Mouse (Mus musculus): ENCODE results near the gene Lipe.
A peak's percentile ranks its signal among the peaks of the same experiment; 100 is the strongest.

The Lipe gene

DNA sequence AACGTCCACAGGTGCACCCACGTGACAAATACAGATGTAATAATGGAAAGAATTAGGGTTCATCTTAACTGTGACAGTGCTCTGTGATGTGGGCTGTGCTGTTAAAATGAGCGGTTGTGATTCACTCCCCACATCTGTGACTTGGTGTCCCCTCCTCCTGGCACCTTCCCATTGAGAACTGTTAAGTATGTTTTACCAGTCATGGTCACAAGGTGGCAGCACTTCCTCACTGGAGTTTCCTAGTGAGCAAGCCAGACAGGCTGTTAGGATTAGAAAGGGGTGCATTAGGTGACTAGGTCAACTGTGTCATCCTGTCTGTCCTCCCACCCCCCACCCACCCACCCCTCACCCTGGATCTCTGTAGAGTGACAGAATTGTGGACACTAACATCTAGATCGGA lies 25.9 kb upstream of the Lipe start:
- peaks cover 75% of the 10 kb centered on the region for H3K4me1 ChIP-seq (replicated peaks; ENCODE audit: low read depth, low read length)
- no peaks in the 10 kb centered on the region for H3K36me3 ChIP-seq (ENCODE audit: insufficient read depth, low read length)
- no peaks in the 10 kb centered on the region for H3K9me3 ChIP-seq (ENCODE audit: low read length)
- no peak overlapping the region for H3K4me3 ChIP-seq (replicated peaks; ENCODE audit: low read length)
- H3K27me3 ChIP-seq (ENCODE audit: insufficient read depth, low read length): peaks cover 12% of the 10 kb centered on the region
- TF ChIP-seq NANOG (IDR thresholded peaks at IDR 0.05; ENCODE audit: borderline replicate concordance, low read length): no peak
- peak; percentile 44 for TF ChIP-seq CTCF (conservative IDR thresholded peaks at IDR 0.05; ENCODE audit: low read length)

- H3K27me3 ChIP-seq (ENCODE audit: insufficient read depth, low read length): peaks cover 12% of the 10 kb centered on the region
- no peaks in the 10 kb centered on the region for H3K9me3 ChIP-seq (ENCODE audit: low read length)
- peaks cover under 1% of the 10 kb centered on the region; the same call in 1 of the 2 replicates for H3K36me3 ChIP-seq (ENCODE audit: insufficient read depth, low read length)
- H3K4me1 ChIP-seq (replicated peaks; ENCODE audit: low read depth, low read length): peaks cover 63% of the 10 kb centered on the region
- TF ChIP-seq NANOG (IDR thresholded peaks at IDR 0.05; ENCODE audit: borderline replicate concordance, low read length) (no peak), POU5F1 (IDR thresholded peaks at IDR 0.05; ENCODE audit: borderline replicate concordance, low read length) (no peak), CTCF (conservative IDR thresholded peaks at IDR 0.05; ENCODE audit: low read length) (no peak)
- peak overlapping the region; percentile 74 for H3K4me3 ChIP-seq (replicated peaks; ENCODE audit: low read length)
Observed at GRCm38 (mm10) chr7:25422286-25422841, 23.9 kb upstream of the Lipe start.

GRCm38 (mm10) chr7:25419943-25420342 lies 21.4 kb upstream of the Lipe start:
- Histone ChIP-seq H3K27me3 (ENCODE audit: insufficient read depth, low read length) (peaks cover 12% of the 10 kb centered on the region), H3K9me3 (ENCODE audit: low read length) (no peaks in the 10 kb centered on the region), H3K4me1 (replicated peaks; ENCODE audit: low read depth, low read length) (peaks cover 42% of the 10 kb centered on the region), H3K36me3 (ENCODE audit: insufficient read depth, low read length) (peaks cover 12% of the 10 kb centered on the region; the same call in 1 of the 2 replicates), H3K4me3 (replicated peaks; ENCODE audit: low read length) (no peak overlapping the region; the same call in 1 of the 2 replicates)
- TF ChIP-seq CTCF (conservative IDR thresholded peaks at IDR 0.05; ENCODE audit: low read length) (no peak), NANOG (IDR thresholded peaks at IDR 0.05; ENCODE audit: borderline replicate concordance, low read length) (no peak), POU5F1 (IDR thresholded peaks at IDR 0.05; ENCODE audit: borderline replicate concordance, low read length) (no peak)

DNA sequence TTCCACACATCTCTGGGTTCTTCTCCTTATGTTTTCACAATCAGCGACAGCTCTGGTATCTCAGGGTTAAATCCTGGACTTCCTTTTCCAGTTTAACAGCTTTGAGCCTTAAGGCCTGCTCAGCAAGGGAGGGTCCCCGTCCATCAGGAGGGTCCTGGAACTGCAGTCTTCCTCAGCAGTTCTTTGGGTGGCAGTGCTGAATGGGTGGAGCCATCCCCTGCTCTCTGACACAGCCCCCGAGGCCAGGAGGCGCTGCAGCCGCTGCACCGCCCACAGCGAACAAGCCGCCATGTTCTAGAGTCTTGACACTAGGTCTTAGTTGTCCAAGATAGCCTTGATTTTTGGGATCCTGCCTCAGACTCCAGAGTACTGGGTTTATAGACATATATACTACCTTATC lies 21.0 kb upstream of the Lipe start:
- TF ChIP-seq POU5F1 (IDR thresholded peaks at IDR 0.05; ENCODE audit: borderline replicate concordance, low read length) (no peak), CTCF (conservative IDR thresholded peaks at IDR 0.05; ENCODE audit: low read length) (peak; percentile 26), NANOG (IDR thresholded peaks at IDR 0.05; ENCODE audit: borderline replicate concordance, low read length) (no peak)
- Histone ChIP-seq H3K27me3 (ENCODE audit: insufficient read depth, low read length) (peaks cover 12% of the 10 kb centered on the region), H3K4me1 (replicated peaks; ENCODE audit: low read depth, low read length) (peaks cover 39% of the 10 kb centered on the region), H3K36me3 (ENCODE audit: insufficient read depth, low read length) (peaks cover 16% of the 10 kb centered on the region; the same call in 1 of the 2 replicates), H3K9me3 (ENCODE audit: low read length) (no peaks in the 10 kb centered on the region), H3K4me3 (replicated peaks; ENCODE audit: low read length) (peak overlapping the region; percentile 43)

DNA sequence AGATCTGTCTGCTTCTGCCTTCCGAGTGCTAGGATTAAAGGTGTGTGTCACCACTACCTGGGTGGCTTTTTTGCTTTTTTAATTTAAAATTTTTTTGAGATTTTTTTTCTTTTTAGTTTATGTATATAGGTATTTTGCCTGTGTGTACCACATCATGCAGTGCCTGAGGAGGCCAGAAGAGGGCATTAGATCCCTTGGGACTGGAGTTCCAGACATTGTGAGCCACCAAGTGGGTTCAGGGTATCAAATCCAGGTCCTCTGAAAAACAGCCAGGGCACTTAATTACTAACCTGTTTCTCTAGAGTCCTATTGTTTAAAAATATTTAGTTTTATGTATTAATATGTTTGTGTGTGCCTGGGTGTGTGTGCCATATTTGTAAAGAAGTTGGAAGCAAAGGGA lies 19.1 kb upstream of the Lipe start:
- Histone ChIP-seq H3K4me3 (replicated peaks; ENCODE audit: low read length) (no peak overlapping the region), H3K27me3 (ENCODE audit: insufficient read depth, low read length) (peaks cover 4% of the 10 kb centered on the region; the same call in 1 of the 2 replicates), H3K36me3 (ENCODE audit: insufficient read depth, low read length) (peaks cover 16% of the 10 kb centered on the region; the same call in 1 of the 2 replicates), H3K9me3 (ENCODE audit: low read length) (no peaks in the 10 kb centered on the region), H3K4me1 (replicated peaks; ENCODE audit: low read depth, low read length) (peaks cover 42% of the 10 kb centered on the region)
- TF ChIP-seq CTCF (conservative IDR thresholded peaks at IDR 0.05; ENCODE audit: low read length) (peak; percentile 50), NANOG (IDR thresholded peaks at IDR 0.05; ENCODE audit: borderline replicate concordance, low read length) (no peak)

DNA sequence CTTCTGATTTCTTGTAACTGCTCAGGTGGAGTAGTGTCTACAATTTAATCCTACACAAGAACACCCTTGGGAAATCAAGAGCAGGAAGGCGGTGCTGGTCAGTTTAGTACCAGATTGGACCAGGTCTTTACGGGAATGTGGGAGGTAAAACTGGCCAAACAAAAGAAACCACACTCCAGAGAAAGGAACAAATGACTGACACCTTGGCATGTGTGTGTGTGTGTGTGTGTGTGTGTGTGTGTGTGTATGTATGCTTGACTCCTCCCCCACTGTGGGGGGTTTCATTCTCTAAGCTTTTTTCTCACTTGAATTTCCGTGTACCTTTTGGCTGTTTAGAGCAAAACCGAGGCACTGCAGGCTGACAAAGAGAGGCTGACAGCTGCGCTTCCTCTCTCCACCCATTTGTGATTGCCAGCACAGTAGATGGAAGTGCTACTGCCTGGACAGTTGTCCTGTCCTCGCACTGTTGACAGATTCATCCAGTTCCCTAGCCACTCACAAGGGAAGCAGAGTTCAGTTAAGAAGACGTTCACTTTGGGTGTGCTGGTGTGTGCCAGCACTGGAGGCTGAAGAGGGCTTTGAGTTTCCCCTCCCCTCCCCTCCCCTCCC lies 14.4 kb upstream of the Lipe start, which contains the start of gene Cxcl17:
Cxcl17 (minus strand) TSS at position 54 of the 609 bp plus-strand sequence.
- Histone ChIP-seq H3K36me3 (ENCODE audit: insufficient read depth, low read length) (peaks cover 23% of the 10 kb centered on the region), H3K9me3 (ENCODE audit: low read length) (no peaks in the 10 kb centered on the region), H3K4me3 (replicated peaks; ENCODE audit: low read length) (no peak within 1 kb of the TSS), H3K4me1 (replicated peaks; ENCODE audit: low read depth, low read length) (peaks cover 14% of the 10 kb centered on the region), H3K27me3 (ENCODE audit: insufficient read depth, low read length) (no peaks in the 10 kb centered on the region)
- no peak for TF ChIP-seq CTCF (conservative IDR thresholded peaks at IDR 0.05; ENCODE audit: low read length)
- no peak for TF ChIP-seq POU5F1 (IDR thresholded peaks at IDR 0.05; ENCODE audit: borderline replicate concordance, low read length)
- no peak for TF ChIP-seq NANOG (IDR thresholded peaks at IDR 0.05; ENCODE audit: borderline replicate concordance, low read length)

- Histone ChIP-seq H3K9me3 (ENCODE audit: low read length) (no peaks in the 10 kb centered on the region), H3K4me1 (replicated peaks; ENCODE audit: low read depth, low read length) (peaks cover 14% of the 10 kb centered on the region), H3K27me3 (ENCODE audit: insufficient read depth, low read length) (no peaks in the 10 kb centered on the region), H3K4me3 (replicated peaks; ENCODE audit: low read length) (no peak overlapping the region), H3K36me3 (ENCODE audit: insufficient read depth, low read length) (peaks cover 18% of the 10 kb centered on the region)
- TF ChIP-seq CTCF (conservative IDR thresholded peaks at IDR 0.05; ENCODE audit: low read length): no peak
- no peak for TF ChIP-seq POU5F1 (IDR thresholded peaks at IDR 0.05; ENCODE audit: borderline replicate concordance, low read length)
- TF ChIP-seq NANOG (IDR thresholded peaks at IDR 0.05; ENCODE audit: borderline replicate concordance, low read length): no peak
Observed at GRCm38 (mm10) chr7:25411861-25412260, 13.4 kb upstream of the Lipe start.

GRCm38 (mm10) chr7:25410969-25411615 lies 12.6 kb upstream of the Lipe start:
- Histone ChIP-seq H3K27me3 (ENCODE audit: insufficient read depth, low read length) (no peaks in the 10 kb centered on the region), H3K36me3 (ENCODE audit: insufficient read depth, low read length) (peaks cover 13% of the 10 kb centered on the region; the same call in 1 of the 2 replicates), H3K4me1 (replicated peaks; ENCODE audit: low read depth, low read length) (peaks cover 14% of the 10 kb centered on the region), H3K4me3 (replicated peaks; ENCODE audit: low read length) (no peak overlapping the region), H3K9me3 (ENCODE audit: low read length) (no peaks in the 10 kb centered on the region)
- TF ChIP-seq POU5F1 (IDR thresholded peaks at IDR 0.05; ENCODE audit: borderline replicate concordance, low read length): no peak

All from E14TG2a.4 (cell line).